Mouse (Mus musculus) heart, embryonic 14.5 days (tissue): Measurements from ENCODE around the gene Pfn3. TPM values are rescaled to one million over a fixed set of nuclear protein-coding genes. Genes with fewer than 3 reads are reported as not detected.
"Not testable (repeated sequence)": the region's sequence is repeated elsewhere in the genome, so short reads cannot be mapped to it uniquely, and the experiment has no call there.

Source experiments
- ATAC-seq: fragments of 200-750 bp; cut with Nextera tagmentation; 2 replicates; pipeline ENCODE4 v1.8.0; 2017; ENCODE audit warnings: low read depth, moderate TSS enrichment; ENCODE audit not compliant: insufficient number of reproducible peaks, insufficient read depth, low FRiP score
- H3K27ac ChIP-seq, 2 experiments: fragments of 200-500 bp in 1 of 2; fragments of 300-500 bp in 1 of 2; sonication (generic) in 1 of 2; replicated peaks in 1 of 2; 2 replicates each; pipeline ENCODE4 v1.5.1; 2012 to 2014; ENCODE audit warnings: low read depth in 2 of 2, low read length in 2 of 2, control low read depth in 1 of 2, mild to moderate bottlenecking in 1 of 2, mixed read lengths in 1 of 2; ENCODE audit not compliant: control insufficient read depth in 1 of 2, insufficient read depth in 1 of 2
- H3K27me3 ChIP-seq: fragments of 300-500 bp; sonication (generic); 2 replicates; pipeline ENCODE4 v1.6.1; 2014; ENCODE audit warnings: mild to moderate bottlenecking, low read length, control low read depth; ENCODE audit not compliant: control insufficient read depth, insufficient read depth
- H3K36me3 ChIP-seq: fragments of 300-500 bp; sonication (generic); 2 replicates; pipeline ENCODE4 v1.6.1; 2014; ENCODE audit warnings: mild to moderate bottlenecking, control low read depth, low read length, mixed read lengths; ENCODE audit not compliant: control insufficient read depth, insufficient read depth
- H3K4me1 ChIP-seq, 2 experiments: fragments of 200-500 bp in 1 of 2; fragments of 300-500 bp in 1 of 2; sonication (generic) in 1 of 2; 2 replicates each; pipeline ENCODE4 v1.6.1; 2012 to 2014; ENCODE audit warnings: low read length in 2 of 2, control low read depth in 1 of 2, mixed read lengths in 1 of 2; ENCODE audit not compliant: control insufficient read depth in 2 of 2, insufficient read depth in 2 of 2
- H3K4me2 ChIP-seq: fragments of 300-500 bp; sonication (generic); 2 replicates; pipeline ENCODE4 v1.6.1; 2014; ENCODE audit warnings: mild to moderate bottlenecking, low read length
- H3K4me3 ChIP-seq, 2 experiments: fragments of 200-500 bp in 1 of 2; fragments of 300-500 bp in 1 of 2; sonication (generic) in 1 of 2; 2 replicates each; pipeline ENCODE4 v1.5.1; 2012 to 2014; ENCODE audit warnings: low read length in 2 of 2, mild to moderate bottlenecking in 2 of 2, control low read depth in 1 of 2, low read depth in 1 of 2, moderate library complexity in 1 of 2; ENCODE audit not compliant: control insufficient read depth in 1 of 2, insufficient read depth in 1 of 2
- H3K9ac ChIP-seq: fragments of 300-500 bp; sonication (generic); 2 replicates; pipeline ENCODE4 v1.6.1; 2014; ENCODE audit warnings: mild to moderate bottlenecking, low read length
- H3K9me3 ChIP-seq: fragments of 300-500 bp; sonication (generic); 2 replicates; pipeline ENCODE4 v1.6.1; 2016; ENCODE audit warnings: low read length, control low read depth; ENCODE audit not compliant: control insufficient read depth
- WGBS: fragments of 180-500 bp; shearing (Covaris S2); extraction: QIAGEN DNeasy Blood & Tissue Kit; methylation state at CpG from one replicate; pipeline ENCODE4 v1.1.7; 2014; 5-methylcytosine and 5-hydroxymethylcytosine counted together
- polyA plus RNA-seq: library from polyadenylated mRNA; unstranded; fragments of >200 nt; fragmentation: Nextera tagmentation; extraction: Ambion mirVana; gene quantifications from 2 replicates; pipeline ENCODE4 v1.2.1, GENCODE M21; 2014

Gene Pfn3
- polyA plus RNA-seq, 1 experiment from 2014 or later = not detected

DNA sequence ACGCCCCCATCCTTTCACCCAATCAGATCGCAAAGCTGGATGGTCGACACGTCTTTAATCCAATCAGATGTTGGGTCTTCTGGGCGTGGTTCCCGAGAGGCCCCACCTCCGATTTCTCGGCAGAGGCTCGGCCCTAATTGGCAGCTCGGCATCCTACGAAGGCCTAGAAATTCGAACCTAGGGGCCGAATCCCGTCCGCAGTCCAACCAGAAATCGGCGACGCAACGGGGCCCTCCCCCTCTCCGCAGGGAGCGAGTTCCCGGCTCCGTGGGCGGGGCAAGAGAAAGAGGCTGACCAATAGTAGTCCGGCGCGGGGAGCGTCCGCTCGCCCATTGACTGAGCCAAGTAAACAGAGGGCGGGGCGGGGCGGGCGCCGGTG, 29.9 kb upstream of the Pfn3 start, which contains the start of gene Grk6:
Gene Grk6 (plus strand): TSS at position 136 of the 379 bp plus-strand sequence.
- Histone ChIP-seq H3K4me1 (peaks cover 4 to 26% of the 10 kb centered on the region in 2 experiments), H3K36me3 (peaks cover 4% of the 10 kb centered on the region; the same call in 1 of the 2 replicates), H3K27ac (peak within 1 kb of the TSS; percentile 93 to 99), H3K27me3 (no peaks in the 10 kb centered on the region), H3K4me3 (peak within 1 kb of the TSS; percentile 78 to 95), H3K4me2 (peak within 1 kb of the TSS; percentile 89), H3K9ac (peak within 1 kb of the TSS; percentile 94), H3K9me3 (no peaks in the 10 kb centered on the region)
- ATAC-seq = peak; percentile 97
- WGBS = under 1% methylated on average over 34 of the region's 35 CpGs

- peak overlapping the region; percentile 78 to 95 for H3K4me3 ChIP-seq
- peak overlapping the region; percentile 74 for H3K4me2 ChIP-seq
- 1% methylated on average over 32 of the region's 33 CpGs for WGBS
- peaks cover under 1% of the 10 kb centered on the region; the same call in 1 of the 2 replicates for H3K36me3 ChIP-seq
- H3K27ac ChIP-seq = peak overlapping the region; percentile 93 to 99
- H3K4me1 ChIP-seq = peaks cover 4 to 21% of the 10 kb centered on the region in 2 experiments
- ATAC-seq = peak; percentile 64
- H3K9me3 ChIP-seq = no peaks in the 10 kb centered on the region
- peak overlapping the region; percentile 62 for H3K9ac ChIP-seq
- no peaks in the 10 kb centered on the region for H3K27me3 ChIP-seq
These were observed 29.4 kb upstream of the Pfn3 start for GRCm38 (mm10) chr13:55444286-55444936.

DNA sequence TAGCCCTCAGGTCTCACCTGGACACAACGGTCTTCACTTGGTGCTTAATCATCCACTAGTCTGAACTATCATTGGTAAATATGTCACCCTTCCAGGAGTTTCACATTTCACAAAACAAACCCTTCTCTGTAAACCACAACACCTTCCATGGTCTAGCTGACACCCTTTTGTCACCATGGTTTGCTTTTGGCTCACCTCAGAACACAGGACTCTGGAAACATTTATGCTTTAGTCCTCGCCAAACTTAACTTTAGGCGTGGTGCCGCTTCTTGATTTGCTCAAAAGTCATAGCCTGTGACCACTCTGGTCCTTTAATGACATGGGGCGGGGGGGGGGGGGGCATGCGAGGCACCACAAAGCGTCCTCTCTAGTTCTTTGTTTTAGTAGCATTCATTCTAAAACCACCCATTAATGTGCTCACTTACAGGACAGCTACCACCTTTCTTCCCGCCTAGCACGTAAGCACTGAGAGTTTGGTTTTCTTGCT, 28.8 kb upstream of the Pfn3 start:
- 39% methylated on average over 9 of the region's 9 CpGs for WGBS
- no peak for ATAC-seq

DNA sequence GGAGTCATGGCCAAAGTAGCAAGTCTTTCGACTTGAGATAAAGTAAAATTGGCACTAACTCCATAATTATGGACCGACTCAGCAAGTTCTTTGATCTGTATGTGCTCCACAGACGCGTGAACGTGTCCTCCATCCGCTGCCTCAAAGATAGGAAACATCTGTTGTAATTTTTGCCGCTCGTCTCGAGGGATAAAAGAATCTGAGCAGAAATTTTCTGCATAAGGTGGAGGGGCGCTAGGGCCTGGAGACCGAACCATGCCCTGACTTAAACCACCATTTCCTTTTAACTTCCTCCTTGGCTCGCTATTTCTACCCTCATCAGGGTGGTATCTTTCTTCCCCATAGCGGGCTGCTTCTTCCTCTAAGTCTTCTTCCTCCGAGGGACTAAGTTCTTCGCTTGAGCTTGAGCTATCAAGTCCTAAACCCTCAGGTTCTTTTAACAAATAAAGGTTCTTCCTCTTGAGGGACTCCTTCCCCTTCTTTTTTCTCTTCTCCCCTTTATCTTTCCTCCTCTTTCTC, 22.1 kb upstream of the Pfn3 start:
- not testable (repeated sequence) for H3K9me3 ChIP-seq, H3K36me3 ChIP-seq, H3K4me1 ChIP-seq, ATAC-seq, H3K4me2 ChIP-seq, H3K4me3 ChIP-seq, H3K9ac ChIP-seq, H3K27me3 ChIP-seq, H3K27ac ChIP-seq
- 77% methylated on average over 13 of the region's 15 CpGs for WGBS

More for the DNA sequence above, 28.8 kb upstream of the Pfn3 start:
- H3K9ac ChIP-seq = peak overlapping the region; percentile 62; the same call in 1 of the 2 replicates
- H3K27ac ChIP-seq = peak overlapping the region in 1 of 2 experiments; percentile 93; a peak in 2 of 4 replicates
- no peaks in the 10 kb centered on the region for H3K9me3 ChIP-seq
- peak overlapping the region; percentile 74 for H3K4me2 ChIP-seq
- peak overlapping the region; percentile 78 to 95; a peak in 3 of 4 replicates for H3K4me3 ChIP-seq
- H3K36me3 ChIP-seq = no peaks in the 10 kb centered on the region
- no peaks in the 10 kb centered on the region for H3K27me3 ChIP-seq
- H3K4me1 ChIP-seq = peaks cover 4 to 21% of the 10 kb centered on the region in 2 experiments

DNA sequence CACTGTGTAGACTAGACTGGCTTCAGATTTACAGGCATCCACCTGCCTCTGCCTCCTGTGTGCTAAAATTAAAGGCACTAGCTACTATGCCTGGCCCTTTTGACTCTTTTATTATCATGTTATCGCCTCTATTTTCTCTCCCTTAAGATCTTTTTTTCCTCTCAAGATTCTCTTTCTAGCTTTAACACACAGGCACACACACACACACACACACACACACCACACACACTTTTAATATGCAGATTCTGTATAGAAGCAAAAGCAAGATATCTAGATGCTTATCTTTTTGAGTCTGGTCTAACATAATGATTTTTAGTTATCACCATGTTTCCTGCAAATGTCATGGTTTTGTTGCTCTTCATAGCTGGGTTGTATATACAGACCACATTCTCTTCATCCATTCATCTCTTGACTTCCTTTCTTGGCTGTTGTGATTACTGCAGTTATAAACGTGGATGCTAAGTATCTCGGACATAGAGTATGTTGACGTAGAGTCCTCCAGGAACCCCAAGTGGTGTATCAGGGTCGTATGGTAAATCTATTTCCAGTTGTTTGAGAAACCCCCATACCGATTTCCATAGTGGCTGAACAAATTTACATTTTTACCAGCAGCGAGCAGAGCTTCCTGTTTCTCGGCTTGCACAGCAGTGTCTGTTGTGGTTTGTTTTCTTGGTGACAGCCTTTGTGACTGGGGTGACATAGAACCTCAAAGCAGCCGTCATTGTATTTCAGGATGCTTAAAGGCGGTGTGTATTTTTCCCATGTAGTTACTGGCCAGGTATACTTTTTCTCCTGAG, 17.1 kb upstream of the Pfn3 start:
- no peak for ATAC-seq
- WGBS = 64% methylated on average over 10 of the region's 10 CpGs
- H3K27ac ChIP-seq = no peak overlapping the region
- no peak overlapping the region for H3K4me3 ChIP-seq
- H3K4me1 ChIP-seq = no peaks in the 10 kb centered on the region
- H3K27me3 ChIP-seq = 0 out of 2 replicates have a peak, but pooled peaks cover 7% of the 10 kb centered on the region
- H3K36me3 ChIP-seq = no peaks in the 10 kb centered on the region
- H3K9ac ChIP-seq = no peak overlapping the region
- H3K4me2 ChIP-seq = no peak overlapping the region
- H3K9me3 ChIP-seq = 0 out of 2 replicates have a peak, but pooled peaks cover 2% of the 10 kb centered on the region

DNA sequence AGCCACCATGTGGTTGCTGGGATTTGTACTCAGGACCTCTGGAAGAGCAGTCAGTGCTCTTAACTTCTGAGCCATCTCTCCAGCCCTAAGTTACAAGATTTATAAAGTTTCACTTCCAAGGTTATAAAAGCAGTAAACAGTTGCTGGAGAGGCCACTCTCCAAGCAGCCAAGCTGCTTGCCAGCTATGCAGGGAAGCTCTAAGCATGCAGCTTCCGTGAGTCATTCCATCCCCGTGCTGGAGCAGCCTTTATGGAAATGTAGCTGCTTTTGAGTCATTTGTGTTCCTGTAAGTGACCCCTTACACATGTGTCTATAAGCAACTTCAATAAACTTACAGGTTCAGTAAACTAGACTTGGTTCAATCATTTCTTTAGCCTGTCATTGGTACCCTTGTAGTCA, 15.5 kb upstream of the Pfn3 start:
- Histone ChIP-seq H3K36me3 (no peaks in the 10 kb centered on the region), H3K27ac (no peak overlapping the region), H3K9ac (no peak overlapping the region), H3K4me3 (no peak overlapping the region), H3K4me1 (no peaks in the 10 kb centered on the region), H3K9me3 (0 out of 2 replicates have a peak, but pooled peaks cover 2% of the 10 kb centered on the region), H3K4me2 (no peak overlapping the region), H3K27me3 (0 out of 2 replicates have a peak, but pooled peaks cover 7% of the 10 kb centered on the region)
- WGBS = 73% methylated on average over 2 of the region's 2 CpGs
- ATAC-seq = no peak

GRCm38 (mm10) chr13:55429226-55429888, 14.3 kb upstream of the Pfn3 start:
- Histone ChIP-seq H3K27me3 (0 out of 2 replicates have a peak, but pooled peaks cover 7% of the 10 kb centered on the region), H3K4me1 (no peaks in the 10 kb centered on the region), H3K9ac (no peak overlapping the region), H3K4me3 (no peak overlapping the region), H3K4me2 (no peak overlapping the region), H3K27ac (no peak overlapping the region), H3K9me3 (0 out of 2 replicates have a peak, but pooled peaks cover 2% of the 10 kb centered on the region), H3K36me3 (no peaks in the 10 kb centered on the region)
- no peak for ATAC-seq
- 65% methylated on average over 12 of the region's 12 CpGs for WGBS
